Mouse (Mus musculus) natural killer cell, adult 2 months (primary cell): Measurements from ENCODE around the gene Olfr1175-ps.

Experiments used
- DNase-seq, 2 experiments: peaks; one replicate each; pipeline ENCODE4 v3.0.0; 2022; ENCODE audit warnings: low spot score in 2 of 2

Gene Olfr1175-ps

DNA sequence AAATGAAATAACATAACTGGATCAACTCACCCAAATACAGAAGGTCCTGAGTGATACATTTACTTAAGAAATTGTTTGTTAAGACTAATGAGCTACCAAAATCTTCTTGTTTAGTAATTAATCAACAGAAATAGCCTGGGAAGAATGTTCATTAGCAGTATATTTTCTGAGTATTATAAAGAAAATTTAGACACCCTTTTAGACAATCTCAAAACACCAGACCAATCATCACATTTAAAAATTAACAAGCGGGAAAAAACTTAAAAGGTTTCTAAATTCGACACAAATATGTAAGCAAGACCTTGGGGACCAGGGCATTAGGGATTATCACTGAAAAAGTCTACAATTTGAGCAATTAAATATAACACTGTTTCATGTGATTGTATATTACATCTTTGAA, at the start of gene Olfr1175-ps:
Gene Olfr1175-ps (minus strand): TSS at position 101 of the 400 bp plus-strand sequence.
- DNase-seq = no peak

DNA sequence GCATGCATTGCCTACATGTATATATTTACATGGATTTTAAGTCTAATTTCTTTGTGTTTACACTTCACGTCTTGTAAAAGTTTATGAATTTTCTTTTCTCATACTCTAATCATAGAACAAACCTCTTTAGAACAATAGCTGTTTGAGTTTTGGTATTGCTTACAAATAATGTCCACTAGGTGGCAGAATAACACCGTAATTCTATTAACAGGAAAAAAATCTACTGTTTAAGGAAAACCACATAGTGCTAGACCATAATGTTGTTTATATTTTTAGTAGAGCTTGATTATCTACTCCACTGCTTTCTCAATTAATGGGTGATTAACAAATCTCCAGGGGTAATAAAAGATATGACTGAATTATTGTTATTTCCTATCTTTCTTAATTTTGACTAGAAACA, 29.3 kb upstream of the Olfr1175-ps start:
- no peak for DNase-seq

DNA sequence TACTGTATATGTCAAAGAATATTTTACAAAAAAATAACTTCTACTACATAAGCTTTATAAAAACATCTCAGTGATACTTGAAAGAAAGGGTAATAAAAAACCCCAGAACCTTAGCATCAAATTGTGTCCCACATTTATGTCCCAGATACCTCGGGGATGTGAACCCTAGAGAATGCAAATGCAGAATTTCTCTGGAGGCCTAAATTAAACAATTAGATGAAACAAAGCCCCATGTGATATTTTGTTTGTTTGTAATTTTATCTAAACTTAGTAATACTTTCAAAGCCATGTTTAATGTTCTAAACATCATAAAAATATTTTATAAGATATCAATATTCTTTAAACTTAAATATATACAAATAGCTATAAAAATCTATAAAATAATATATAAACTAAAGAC, 19.4 kb upstream of the Olfr1175-ps start, which contains the start of gene Olfr1177-ps:
Gene Olfr1177-ps (minus strand): TSS at position 101 of the 400 bp plus-strand sequence.
- no peak for DNase-seq

DNA sequence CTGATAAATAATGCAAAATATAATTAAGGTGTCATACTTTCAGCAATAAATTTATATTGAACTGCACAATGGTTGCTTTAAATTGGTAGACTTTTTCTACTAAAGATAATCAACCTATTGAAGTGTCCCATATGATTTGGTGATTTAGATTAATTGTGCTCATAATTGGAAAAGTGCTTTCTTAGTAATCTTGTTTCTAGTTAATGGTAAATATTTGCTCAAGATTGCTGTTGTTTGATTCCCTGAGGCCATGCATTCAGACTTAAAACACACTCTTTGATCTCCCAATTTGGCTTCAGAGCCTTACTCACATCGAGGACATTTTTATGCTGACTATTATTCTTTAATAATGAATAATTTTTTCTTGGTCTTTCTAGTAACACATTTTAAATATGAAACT, 9.4 kb upstream of the Olfr1175-ps start, which contains the start of gene Olfr1176:
Gene Olfr1176 (plus strand): TSS at position 301 of the 400 bp plus-strand sequence.
- DNase-seq = no peak

DNA sequence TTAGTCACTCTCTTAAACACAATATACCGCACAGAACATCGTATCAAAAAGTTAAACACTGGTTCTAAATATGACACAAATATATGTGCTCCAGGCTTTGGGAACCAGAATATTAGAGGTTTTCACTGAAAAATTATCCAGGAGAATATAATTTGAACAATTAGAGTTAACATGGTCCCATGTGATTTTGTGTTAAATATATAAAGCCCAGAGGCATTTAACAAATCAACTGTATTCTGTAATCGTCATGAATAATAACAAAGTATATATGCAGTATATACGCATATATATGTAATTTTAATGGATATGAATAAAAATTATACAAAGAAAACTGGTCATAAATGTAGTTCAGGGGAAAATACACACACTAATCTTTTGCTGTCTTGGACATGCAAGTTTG, 12.0 kb downstream of the Olfr1175-ps start, which contains the start of gene Olfr1174-ps:
Gene Olfr1174-ps (minus strand): TSS at position 101 of the 400 bp plus-strand sequence.
- DNase-seq = no peak

DNA sequence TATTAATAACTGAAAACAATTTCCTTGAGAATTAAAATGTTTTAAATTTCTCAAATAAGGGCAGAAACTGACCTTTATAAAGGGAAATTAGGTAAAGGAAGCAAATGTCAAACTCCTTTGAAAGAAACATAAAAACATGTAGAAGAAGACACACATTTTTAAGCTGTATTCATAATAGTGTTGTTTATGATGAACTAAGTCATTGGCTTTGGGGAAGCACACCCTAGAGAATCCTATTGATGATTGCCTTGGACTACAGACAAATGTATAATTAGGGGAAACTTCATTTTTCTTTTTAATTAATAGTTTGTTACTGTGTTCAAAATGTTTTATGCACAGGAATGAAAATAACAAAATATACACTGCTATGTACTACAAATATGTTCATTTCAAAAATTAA, 47.2 kb downstream of the Olfr1175-ps start, which contains the start of gene Olfr1173:
Gene Olfr1173 (minus strand): TSS at position 101 of the 400 bp plus-strand sequence.
- no peak for DNase-seq
